Mouse (Mus musculus): ENCODE measurements around the gene Trdn.

Gene Trdn

DNA sequence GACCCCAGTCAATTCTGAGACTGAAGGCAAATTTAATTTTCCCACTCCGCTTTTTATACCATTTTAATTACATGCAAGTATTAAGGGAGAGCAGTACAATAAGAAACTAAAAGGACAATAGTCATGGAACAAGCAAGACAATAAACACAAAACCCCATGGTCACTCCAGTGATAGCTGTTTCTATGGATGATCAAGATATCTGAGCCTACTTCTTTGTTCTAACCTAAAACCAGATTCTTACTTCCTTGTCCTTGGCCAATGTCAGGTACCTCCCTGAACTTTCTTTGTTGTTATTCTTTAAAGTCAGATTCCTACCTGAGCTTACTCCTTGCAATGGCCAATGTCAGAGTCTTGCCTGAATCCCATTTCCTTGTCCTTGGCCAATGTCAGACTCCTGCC, 272.7 kb downstream of the Trdn start:
- POLR2A ChIA-PET, result interaction anchor here in 1 of 4 experiments (0.9 kb wide), 1 partner anchor 23 kb away, joined by 3 read pairs; no protein-coding TSS in a partner anchor
- CTCF ChIA-PET, result no interaction called here

- CTCF ChIA-PET, result no interaction called here
Observed at GRCm38 (mm10) chr10:33366521-33366920, 286.2 kb downstream of the Trdn start.

DNA sequence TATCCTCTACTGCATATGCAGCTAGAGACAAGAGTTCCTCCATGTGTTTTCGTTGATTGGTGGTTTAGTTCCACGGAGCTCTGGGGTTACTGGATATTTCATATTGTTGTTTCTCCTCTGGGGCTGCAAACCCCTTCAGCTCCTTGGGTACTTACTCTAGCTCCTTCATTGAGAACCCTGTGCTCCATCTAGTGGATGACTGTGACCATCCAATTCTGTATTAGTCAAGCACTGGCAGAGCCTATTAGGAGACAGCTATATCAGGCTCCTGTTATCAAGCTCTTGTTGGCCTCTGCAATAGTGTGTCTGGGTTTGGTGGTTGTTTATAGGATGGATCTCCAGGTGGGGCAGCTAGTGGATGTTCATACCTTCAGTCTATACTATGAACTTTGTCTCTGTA, 290.2 kb downstream of the Trdn start:
- ChIA-PET CTCF (interaction anchor here in 1 of 4 experiments (0.6 kb wide), 1 partner anchor 130 kb away, joined by 4 read pairs; no protein-coding TSS in a partner anchor), POLR2A (no interaction called here)

More at GRCm38 (mm10) chr10:33366521-33366920, 286.2 kb downstream of the Trdn start:
- POLR2A ChIA-PET, result no interaction called here

GRCm38 (mm10) chr10:33375474-33376029, 295.2 kb downstream of the Trdn start:
- CTCF ChIA-PET, result interaction anchor here in 1 of 4 experiments (0.6 kb wide), 1 partner anchor 15 kb away, joined by 14 read pairs; no protein-coding TSS in a partner anchor
- POLR2A ChIA-PET, result interaction anchor here in 2 of 4 experiments (0.5 to 0.9 kb wide), 3 partner anchors 17 to 43 kb away, joined by 3 read pairs; no protein-coding TSS in a partner anchor

All from embryonic stem cell, embryonic (primary cell).